Mouse (Mus musculus): ENCODE measurements at regions not wholly inside any gene's neighbourhood (a gene's known extent, or its start where the extent isn't known, plus 50 kb on each side); places are given as distances from the start of the nearest gene placed in this dataset.
"Not testable (repeated sequence)": the region's sequence is repeated elsewhere in the genome, so short reads cannot be mapped to it uniquely, and the experiment has no call there.

DNA sequence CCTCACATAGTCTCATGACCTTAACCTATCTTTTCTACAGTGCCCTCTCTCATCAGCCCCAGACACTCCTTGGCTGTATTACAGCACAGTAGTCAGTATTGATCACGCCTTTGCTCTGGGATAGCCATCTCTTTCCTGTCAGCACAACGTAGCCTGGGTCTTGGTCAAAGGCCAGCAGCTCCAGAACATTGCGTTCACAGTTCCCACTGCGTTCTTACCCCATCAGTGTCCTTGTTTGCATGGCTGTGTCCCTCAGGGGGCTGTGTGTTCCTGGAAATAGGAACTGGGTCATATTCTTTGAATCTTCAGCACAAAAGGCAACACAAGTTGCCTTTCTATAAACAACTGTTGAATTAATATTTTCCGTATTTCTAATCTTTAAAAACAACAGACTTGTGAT is 602.0 kb upstream of the Igfbp3 start:
- H3K27me3 ChIP-seq (ENCODE audit: insufficient read depth, low read length): no peaks in the 10 kb centered on the region
- ATAC-seq (ENCODE audit: insufficient read depth) (no peak), DNase-seq (no peak)
- H3K4me2 ChIP-seq: no peak overlapping the region
- WGBS: 74% methylated on average over 5 of the region's 5 CpGs
- no peak overlapping the region for H3K9ac ChIP-seq
- H3K4me1 ChIP-seq (ENCODE audit: insufficient read depth): no peaks in the 10 kb centered on the region
- H3K9me3 ChIP-seq (ENCODE audit: low read depth, low read length): no peaks in the 10 kb centered on the region
- no peak overlapping the region for H3K4me3 ChIP-seq (ENCODE audit: low read depth, low read length)
- no peak for TF ChIP-seq CTCF (IDR thresholded peaks at IDR 0.05; ENCODE audit: low read depth)
- no peak overlapping the region for H3K27ac ChIP-seq (ENCODE audit: low read depth)
- no peaks in the 10 kb centered on the region for H3K36me3 ChIP-seq (ENCODE audit: insufficient read depth)

DNA sequence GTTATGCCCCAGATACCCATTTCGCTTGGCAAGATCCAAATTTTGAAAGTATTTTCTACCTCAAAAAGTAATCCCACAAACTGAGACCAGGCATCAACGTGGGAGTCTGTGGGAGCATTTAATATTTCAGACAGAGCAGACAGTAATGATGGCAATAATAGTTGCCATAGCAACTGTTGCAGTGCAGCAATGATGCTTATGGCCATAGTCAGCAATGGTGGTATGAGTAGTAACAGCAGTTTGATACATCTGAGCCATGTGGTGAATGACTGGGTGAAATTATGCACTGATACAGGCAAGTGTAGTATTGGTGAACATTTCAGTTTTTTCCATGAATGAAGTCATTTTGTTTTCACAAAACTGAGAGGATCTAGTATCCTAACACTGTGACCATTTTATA is 600.8 kb upstream of the Igfbp3 start:
- Histone ChIP-seq H3K9me3 (ENCODE audit: low read depth, low read length) (no peaks in the 10 kb centered on the region), H3K4me1 (ENCODE audit: insufficient read depth) (no peaks in the 10 kb centered on the region), H3K27ac (ENCODE audit: low read depth) (no peak overlapping the region), H3K4me3 (ENCODE audit: low read depth, low read length) (no peak overlapping the region), H3K36me3 (ENCODE audit: insufficient read depth) (no peaks in the 10 kb centered on the region), H3K9ac (no peak overlapping the region), H3K27me3 (ENCODE audit: insufficient read depth, low read length) (no peaks in the 10 kb centered on the region), H3K4me2 (no peak overlapping the region)
- no peak for ATAC-seq (ENCODE audit: insufficient read depth)
- TF ChIP-seq CTCF (IDR thresholded peaks at IDR 0.05; ENCODE audit: low read depth): no peak
- no peak for DNase-seq
- 85% methylated on average over 2 of the region's 2 CpGs for WGBS

DNA sequence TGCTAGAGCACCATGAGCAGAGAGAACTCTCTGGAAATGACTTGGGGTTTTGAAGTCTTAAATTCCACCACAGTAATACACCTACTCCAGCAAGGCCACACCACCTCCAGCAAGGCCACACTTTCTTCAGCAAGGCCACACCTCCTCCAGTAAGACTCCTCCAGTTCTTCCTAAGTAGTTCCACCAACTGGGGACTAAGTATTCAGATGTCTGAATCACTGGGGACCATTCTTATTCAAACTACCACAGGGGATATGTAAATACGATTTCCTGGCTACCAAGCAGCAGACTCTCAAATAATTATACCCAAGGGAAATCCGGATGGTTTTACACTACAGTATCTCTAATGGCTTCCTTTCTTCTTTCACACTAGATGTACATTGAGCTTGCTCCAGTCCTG is 598.7 kb upstream of the Igfbp3 start:
- TF ChIP-seq CTCF (IDR thresholded peaks at IDR 0.05; ENCODE audit: low read depth): no peak
- Histone ChIP-seq H3K27me3 (ENCODE audit: insufficient read depth, low read length) (no peaks in the 10 kb centered on the region), H3K9ac (no peak overlapping the region), H3K9me3 (ENCODE audit: low read depth, low read length) (no peaks in the 10 kb centered on the region), H3K4me2 (no peak overlapping the region), H3K36me3 (ENCODE audit: insufficient read depth) (no peaks in the 10 kb centered on the region), H3K27ac (ENCODE audit: low read depth) (no peak overlapping the region), H3K4me3 (ENCODE audit: low read depth, low read length) (no peak overlapping the region), H3K4me1 (ENCODE audit: insufficient read depth) (no peaks in the 10 kb centered on the region)
- ATAC-seq (ENCODE audit: insufficient read depth) (no peak), DNase-seq (no peak)
- WGBS: 76% methylated on average over 2 of the region's 2 CpGs

DNA sequence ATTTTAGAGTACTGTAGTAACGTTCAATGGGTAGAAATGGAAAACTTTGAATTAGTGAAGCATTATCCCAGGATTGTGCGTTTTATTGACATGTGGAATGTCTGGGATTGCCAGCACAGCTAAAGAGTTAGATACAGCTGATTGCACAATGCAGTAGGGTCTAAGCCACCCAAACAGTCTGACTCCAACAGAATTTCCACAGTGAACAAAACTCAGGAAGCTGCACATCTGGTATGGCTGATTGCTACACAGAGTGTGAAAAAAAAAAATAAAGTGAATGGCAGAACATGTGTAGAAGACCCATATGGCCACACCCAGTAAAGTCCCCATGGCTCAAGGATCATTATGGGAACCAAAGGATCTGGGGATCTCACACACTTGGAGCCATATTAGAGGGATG is 596.0 kb upstream of the Igfbp3 start:
- H3K4me2 ChIP-seq: no peak overlapping the region
- no peak overlapping the region for H3K9ac ChIP-seq
- H3K9me3 ChIP-seq (ENCODE audit: low read depth, low read length): no peaks in the 10 kb centered on the region
- H3K27me3 ChIP-seq (ENCODE audit: insufficient read depth, low read length): no peaks in the 10 kb centered on the region
- TF ChIP-seq CTCF (IDR thresholded peaks at IDR 0.05; ENCODE audit: low read depth): no peak
- ATAC-seq (ENCODE audit: insufficient read depth) (no peak), DNase-seq (no peak)
- H3K4me3 ChIP-seq (ENCODE audit: low read depth, low read length): no peak overlapping the region
- H3K4me1 ChIP-seq (ENCODE audit: insufficient read depth): no peaks in the 10 kb centered on the region
- WGBS: 81% methylated on average over 2 of the region's 2 CpGs
- H3K27ac ChIP-seq (ENCODE audit: low read depth): no peak overlapping the region
- no peaks in the 10 kb centered on the region for H3K36me3 ChIP-seq (ENCODE audit: insufficient read depth)

DNA sequence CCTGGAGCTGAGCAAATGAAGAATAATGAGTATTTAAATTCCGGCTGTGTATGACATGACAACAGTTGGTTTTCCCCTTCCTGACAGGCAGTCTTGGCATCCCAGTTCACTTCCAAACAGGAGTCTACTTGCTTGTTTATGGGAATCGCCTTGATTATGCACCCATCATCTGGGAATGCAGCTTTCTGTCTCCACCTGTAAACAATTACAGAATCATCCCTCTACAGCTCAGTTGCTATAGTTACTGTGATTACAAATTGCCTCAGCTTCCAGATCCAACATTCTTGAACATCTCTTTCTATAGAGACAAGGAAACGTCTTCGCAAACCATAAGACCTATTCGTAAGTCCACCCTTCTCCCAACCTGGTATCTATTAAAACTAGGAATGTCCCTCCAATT is 582.6 kb upstream of the Igfbp3 start:
- H3K9ac ChIP-seq: no peak overlapping the region
- H3K4me2 ChIP-seq: no peak overlapping the region
- TF ChIP-seq CTCF (IDR thresholded peaks at IDR 0.05; ENCODE audit: low read depth): no peak
- ATAC-seq (ENCODE audit: insufficient read depth): no peak
- no peaks in the 10 kb centered on the region for H3K27me3 ChIP-seq (ENCODE audit: insufficient read depth, low read length)
- no peak overlapping the region for H3K4me3 ChIP-seq (ENCODE audit: low read depth, low read length)
- no peak overlapping the region for H3K27ac ChIP-seq (ENCODE audit: low read depth)
- H3K9me3 ChIP-seq (ENCODE audit: low read depth, low read length): no peaks in the 10 kb centered on the region
- no peaks in the 10 kb centered on the region for H3K36me3 ChIP-seq (ENCODE audit: insufficient read depth)
- 75% methylated on average over 5 of the region's 5 CpGs for WGBS
- DNase-seq: no peak
- no peaks in the 10 kb centered on the region for H3K4me1 ChIP-seq (ENCODE audit: insufficient read depth)

DNA sequence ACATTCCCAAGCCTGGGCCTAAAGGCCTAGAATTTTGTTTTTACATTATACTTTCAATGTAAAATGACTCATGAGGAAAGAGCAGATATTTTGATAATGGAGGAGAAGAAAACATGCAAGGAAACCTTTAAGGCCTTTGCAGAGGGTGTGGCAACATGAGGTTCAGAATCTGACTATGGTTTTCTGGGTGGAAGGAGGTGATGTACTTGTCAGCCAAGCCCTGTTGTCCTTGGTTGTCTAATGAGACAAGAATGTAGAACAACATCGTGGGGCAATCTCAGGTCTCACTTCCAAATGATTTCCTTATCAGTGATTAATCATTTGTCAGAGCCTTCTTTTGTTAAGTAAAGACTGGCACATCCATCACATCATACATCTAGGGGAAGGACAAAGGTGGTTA is 580.5 kb upstream of the Igfbp3 start:
- Histone ChIP-seq H3K4me1 (ENCODE audit: insufficient read depth) (no peaks in the 10 kb centered on the region), H3K9ac (no peak overlapping the region), H3K4me3 (ENCODE audit: low read depth, low read length) (no peak overlapping the region), H3K27ac (ENCODE audit: low read depth) (no peak overlapping the region), H3K9me3 (ENCODE audit: low read depth, low read length) (no peaks in the 10 kb centered on the region), H3K27me3 (ENCODE audit: insufficient read depth, low read length) (no peaks in the 10 kb centered on the region), H3K4me2 (no peak overlapping the region), H3K36me3 (ENCODE audit: insufficient read depth) (no peaks in the 10 kb centered on the region)
- WGBS: 0% methylated on average over 1 of the region's 1 CpGs
- TF ChIP-seq CTCF (IDR thresholded peaks at IDR 0.05; ENCODE audit: low read depth): no peak
- DNase-seq (no peak), ATAC-seq (ENCODE audit: insufficient read depth) (no peak)

DNA sequence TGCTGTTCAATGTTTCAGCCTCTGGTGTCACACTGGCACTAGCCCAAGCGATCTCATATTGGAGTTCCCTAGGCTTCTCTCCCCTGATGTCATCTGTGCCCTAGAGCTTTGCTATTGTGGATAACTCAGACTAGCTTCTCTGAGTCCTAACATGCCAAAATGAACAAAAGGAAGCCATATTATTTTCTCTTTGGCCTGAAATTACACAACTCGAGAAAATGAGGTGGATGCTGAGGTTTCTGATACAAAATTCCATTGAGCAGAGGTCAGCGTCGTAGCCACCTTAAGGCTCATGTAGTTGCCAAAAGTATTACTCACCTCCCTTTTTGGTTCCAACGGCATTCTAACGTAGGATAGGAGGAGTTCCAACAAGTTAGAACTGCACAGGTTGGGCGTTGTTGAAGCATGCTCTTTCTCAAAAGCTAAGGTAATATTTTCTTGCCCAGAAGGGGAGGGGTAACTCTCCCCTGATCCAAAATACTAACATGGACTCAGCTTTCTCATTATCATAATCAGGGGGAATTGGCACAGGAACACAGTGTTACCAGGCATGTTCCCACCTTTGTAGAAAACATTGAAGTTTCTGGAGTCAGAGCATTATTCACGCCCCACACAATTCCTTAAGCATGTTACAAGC is 566.9 kb upstream of the Igfbp3 start:
- no peaks in the 10 kb centered on the region for H3K36me3 ChIP-seq (ENCODE audit: insufficient read depth)
- no peak overlapping the region for H3K27ac ChIP-seq (ENCODE audit: low read depth)
- H3K27me3 ChIP-seq (ENCODE audit: insufficient read depth, low read length): no peaks in the 10 kb centered on the region
- 86% methylated on average over 8 of the region's 8 CpGs for WGBS
- no peak for TF ChIP-seq CTCF (IDR thresholded peaks at IDR 0.05; ENCODE audit: low read depth)
- no peak for DNase-seq
- no peak overlapping the region for H3K4me2 ChIP-seq
- H3K9ac ChIP-seq: no peak overlapping the region
- H3K4me1 ChIP-seq (ENCODE audit: insufficient read depth): no peaks in the 10 kb centered on the region
- no peak for ATAC-seq (ENCODE audit: insufficient read depth)
- no peak overlapping the region for H3K4me3 ChIP-seq (ENCODE audit: low read depth, low read length)
- H3K9me3 ChIP-seq (ENCODE audit: low read depth, low read length): no peaks in the 10 kb centered on the region

DNA sequence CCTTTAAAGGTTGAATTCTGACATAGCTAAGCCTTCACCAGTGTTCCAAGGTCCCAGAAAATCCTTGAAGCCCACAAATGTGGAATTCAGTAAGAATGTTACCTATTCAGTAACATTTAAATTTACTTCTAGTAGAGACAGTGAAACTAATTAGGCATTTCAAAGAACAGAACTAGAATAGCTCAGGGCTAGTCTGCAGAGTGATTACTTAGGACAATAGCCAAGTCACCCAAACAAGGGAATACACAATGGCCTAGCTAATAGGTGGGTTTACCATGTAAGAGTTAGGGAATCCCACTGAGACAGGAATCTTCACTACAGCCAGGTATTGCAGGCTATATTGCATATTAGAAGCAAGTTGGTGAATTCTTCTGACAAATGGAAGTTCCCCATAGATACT is 561.6 kb upstream of the Igfbp3 start:
- H3K36me3 ChIP-seq (ENCODE audit: insufficient read depth); H3K4me3 ChIP-seq (ENCODE audit: low read depth, low read length); H3K27ac ChIP-seq (ENCODE audit: low read depth); H3K4me2 ChIP-seq; H3K27me3 ChIP-seq (ENCODE audit: insufficient read depth, low read length); H3K9me3 ChIP-seq (ENCODE audit: low read depth, low read length); H3K9ac ChIP-seq; H3K4me1 ChIP-seq (ENCODE audit: insufficient read depth); ATAC-seq (ENCODE audit: insufficient read depth); DNase-seq: not testable (repeated sequence)
